Mouse (Mus musculus): ENCODE measurements at regions not wholly inside any gene's neighbourhood (a gene's known extent, or its start where the extent isn't known, plus 50 kb on each side); places are given as distances from the start of the nearest gene placed in this dataset.

GRCm38 (mm10) chr2:50445963-50446485 is 149.4 kb upstream of the Mmadhc start:
- DNase-seq (ENCODE audit: low spot score) = no peak
- TF ChIP-seq CTCF (IDR thresholded peaks at IDR 0.05; ENCODE audit: low read depth) = no peak
- Histone ChIP-seq H3K9me3 (ENCODE audit: low read length) (no peaks in the 10 kb centered on the region), H3K4me2 (ENCODE audit: low read depth, low read length) (no peak overlapping the region), H3K27me3 (ENCODE audit: insufficient read depth, low read length) (no peaks in the 10 kb centered on the region), H3K27ac (no peak overlapping the region), H3K4me1 (ENCODE audit: insufficient read depth, low read length) (no peaks in the 10 kb centered on the region), H3K36me3 (ENCODE audit: insufficient read depth, low read length) (no peaks in the 10 kb centered on the region), H3K9ac (replicated peaks; ENCODE audit: low read length) (no peak overlapping the region), H3K4me3 (ENCODE audit: low read length) (no peak overlapping the region)
- WGBS = 58% methylated on average over 2 of the region's 2 CpGs
- no peak for ATAC-seq

GRCm38 (mm10) chr2:50440333-50440732 is 143.7 kb upstream of the Mmadhc start:
- H3K4me3 ChIP-seq (ENCODE audit: low read length) = no peak overlapping the region
- H3K4me1 ChIP-seq (ENCODE audit: insufficient read depth, low read length) = no peaks in the 10 kb centered on the region
- no peaks in the 10 kb centered on the region for H3K36me3 ChIP-seq (ENCODE audit: insufficient read depth, low read length)
- H3K4me2 ChIP-seq (ENCODE audit: low read depth, low read length) = no peak overlapping the region
- no peaks in the 10 kb centered on the region for H3K27me3 ChIP-seq (ENCODE audit: insufficient read depth, low read length)
- no peak overlapping the region for H3K27ac ChIP-seq
- no peaks in the 10 kb centered on the region for H3K9me3 ChIP-seq (ENCODE audit: low read length)
- no peak for DNase-seq (ENCODE audit: low spot score)
- ATAC-seq = no peak
- no peak for TF ChIP-seq CTCF (IDR thresholded peaks at IDR 0.05; ENCODE audit: low read depth)
- H3K9ac ChIP-seq (replicated peaks; ENCODE audit: low read length) = no peak overlapping the region

GRCm38 (mm10) chr2:50433166-50433565 is 136.6 kb upstream of the Mmadhc start:
- WGBS = 92% methylated on average over 4 of the region's 4 CpGs
- no peak for TF ChIP-seq CTCF (IDR thresholded peaks at IDR 0.05; ENCODE audit: low read depth)
- Histone ChIP-seq H3K4me3 (ENCODE audit: low read length) (no peak overlapping the region), H3K4me2 (ENCODE audit: low read depth, low read length) (no peak overlapping the region), H3K27ac (no peak overlapping the region), H3K36me3 (ENCODE audit: insufficient read depth, low read length) (no peaks in the 10 kb centered on the region), H3K4me1 (ENCODE audit: insufficient read depth, low read length) (no peaks in the 10 kb centered on the region), H3K27me3 (ENCODE audit: insufficient read depth, low read length) (no peaks in the 10 kb centered on the region), H3K9ac (replicated peaks; ENCODE audit: low read length) (no peak overlapping the region), H3K9me3 (ENCODE audit: low read length) (no peaks in the 10 kb centered on the region)
- no peak for DNase-seq (ENCODE audit: low spot score)
- ATAC-seq = no peak

GRCm38 (mm10) chr2:50425151-50425550 is 128.6 kb upstream of the Mmadhc start:
- no peaks in the 10 kb centered on the region for H3K4me1 ChIP-seq (ENCODE audit: insufficient read depth, low read length)
- no peak overlapping the region for H3K27ac ChIP-seq
- H3K4me3 ChIP-seq (ENCODE audit: low read length) = no peak overlapping the region
- H3K36me3 ChIP-seq (ENCODE audit: insufficient read depth, low read length) = no peaks in the 10 kb centered on the region
- H3K9me3 ChIP-seq (ENCODE audit: low read length) = no peaks in the 10 kb centered on the region
- ATAC-seq = no peak
- TF ChIP-seq CTCF (IDR thresholded peaks at IDR 0.05; ENCODE audit: low read depth) = no peak
- H3K4me2 ChIP-seq (ENCODE audit: low read depth, low read length) = no peak overlapping the region
- no peaks in the 10 kb centered on the region for H3K27me3 ChIP-seq (ENCODE audit: insufficient read depth, low read length)
- H3K9ac ChIP-seq (replicated peaks; ENCODE audit: low read length) = no peak overlapping the region
- 90% methylated on average over 3 of the region's 3 CpGs for WGBS
- DNase-seq (ENCODE audit: low spot score) = no peak

GRCm38 (mm10) chr2:50419648-50420047 is 123.0 kb upstream of the Mmadhc start:
- H3K36me3 ChIP-seq (ENCODE audit: insufficient read depth, low read length) = no peaks in the 10 kb centered on the region
- no peaks in the 10 kb centered on the region for H3K9me3 ChIP-seq (ENCODE audit: low read length)
- no peak overlapping the region for H3K4me2 ChIP-seq (ENCODE audit: low read depth, low read length)
- no peaks in the 10 kb centered on the region for H3K27me3 ChIP-seq (ENCODE audit: insufficient read depth, low read length)
- H3K4me3 ChIP-seq (ENCODE audit: low read length) = no peak overlapping the region
- DNase-seq (ENCODE audit: low spot score) (no peak), ATAC-seq (no peak)
- H3K4me1 ChIP-seq (ENCODE audit: insufficient read depth, low read length) = no peaks in the 10 kb centered on the region
- no peak for TF ChIP-seq CTCF (IDR thresholded peaks at IDR 0.05; ENCODE audit: low read depth)
- H3K27ac ChIP-seq = no peak overlapping the region
- H3K9ac ChIP-seq (replicated peaks; ENCODE audit: low read length) = no peak overlapping the region
- WGBS = 79% methylated on average over 3 of the region's 3 CpGs

GRCm38 (mm10) chr2:50417643-50418042 is 121.0 kb upstream of the Mmadhc start:
- 85% methylated on average over 5 of the region's 5 CpGs for WGBS
- no peak for DNase-seq (ENCODE audit: low spot score)
- no peak overlapping the region for H3K9ac ChIP-seq (replicated peaks; ENCODE audit: low read length)
- H3K9me3 ChIP-seq (ENCODE audit: low read length) = no peaks in the 10 kb centered on the region
- no peak for TF ChIP-seq CTCF (IDR thresholded peaks at IDR 0.05; ENCODE audit: low read depth)
- no peaks in the 10 kb centered on the region for H3K27me3 ChIP-seq (ENCODE audit: insufficient read depth, low read length)
- H3K4me2 ChIP-seq (ENCODE audit: low read depth, low read length) = no peak overlapping the region
- ATAC-seq = no peak
- no peak overlapping the region for H3K27ac ChIP-seq
- no peaks in the 10 kb centered on the region for H3K36me3 ChIP-seq (ENCODE audit: insufficient read depth, low read length)
- H3K4me3 ChIP-seq (ENCODE audit: low read length) = no peak overlapping the region
- H3K4me1 ChIP-seq (ENCODE audit: insufficient read depth, low read length) = no peaks in the 10 kb centered on the region

- DNase-seq (ENCODE audit: low spot score) = no peak
- no peak overlapping the region for H3K4me3 ChIP-seq (ENCODE audit: low read length)
- no peak overlapping the region for H3K9ac ChIP-seq (replicated peaks; ENCODE audit: low read length)
- no peaks in the 10 kb centered on the region for H3K4me1 ChIP-seq (ENCODE audit: insufficient read depth, low read length)
- no peak for TF ChIP-seq CTCF (IDR thresholded peaks at IDR 0.05; ENCODE audit: low read depth)
- H3K27ac ChIP-seq = no peak overlapping the region
- H3K36me3 ChIP-seq (ENCODE audit: insufficient read depth, low read length) = no peaks in the 10 kb centered on the region
- WGBS = 96% methylated on average over 5 of the region's 5 CpGs
- no peak for ATAC-seq
- H3K27me3 ChIP-seq (ENCODE audit: insufficient read depth, low read length) = no peaks in the 10 kb centered on the region
- H3K9me3 ChIP-seq (ENCODE audit: low read length) = no peaks in the 10 kb centered on the region
- no peak overlapping the region for H3K4me2 ChIP-seq (ENCODE audit: low read depth, low read length)
Observed at GRCm38 (mm10) chr2:50417135-50417534, 120.5 kb upstream of the Mmadhc start.
